Mouse (Mus musculus): ENCODE results near the gene 2700097O09Rik. TPM values are rescaled to one million over a fixed set of nuclear protein-coding genes. Genes with fewer than 3 reads are reported as not detected.

Gene 2700097O09Rik
- 5.3 to 10.0 TPM (median 6.5 TPM) in 4 replicates for total RNA-seq (2023)

GRCm38 (mm10) chr12:55079726-55080600 is at the start of gene 2700097O09Rik, which contains the start of gene Srp54a:
TSS of gene 2700097O09Rik (minus strand) at chr12:55080110.
TSS of gene Srp54a (plus strand) at chr12:55080262.

GRCm38 (mm10) chr12:55124242-55124641 is 44.3 kb upstream of the 2700097O09Rik start, which contains the start of gene Fam177a:
TSS of gene Fam177a (plus strand) at chr12:55124469.

GRCm38 (mm10) chr12:55013626-55014398 is 66.1 kb downstream of the 2700097O09Rik start, which contains the start of gene Baz1a:
TSS of gene Baz1a (minus strand) at chr12:55014348.

Other genes with a start within 250 kb of the 2700097O09Rik start
- 39.2 to 60.1 TPM (median 46.1 TPM) in 4 replicates for gene Cfl2, start 217.2 kb downstream of the 2700097O09Rik start, total RNA-seq (2023)
- gene Gm20403, start 93.6 kb downstream of the 2700097O09Rik start, total RNA-seq (2023), result not detected in 4 replicates
- gene Baz1a, start 65.8 kb downstream of the 2700097O09Rik start, total RNA-seq (2023), result 245 to 271 TPM (median 264 TPM) in 4 replicates
- 56.5 to 81.8 TPM (median 77.5 TPM) in 4 replicates for gene Srp54a, start 152 bp upstream of the 2700097O09Rik start, total RNA-seq (2023)
- gene Fam177a, start 44.4 kb upstream of the 2700097O09Rik start, total RNA-seq (2023), result 6.9 to 9.1 TPM in 2 of 4 replicates, not detected in the others
- gene Srp54b, start 75.0 kb upstream of the 2700097O09Rik start, total RNA-seq (2023), result 49.7 to 59.9 TPM (median 53.8 TPM) in 4 replicates
- gene 1700047I17Rik2, start 119.5 kb upstream of the 2700097O09Rik start, total RNA-seq (2023), result 4.5 to 10.9 TPM (median 9.8 TPM) in 3 of 4 replicates, not detected in the other
- gene Srp54c, start 150.1 kb upstream of the 2700097O09Rik start, total RNA-seq (2023), result 20.3 to 28.0 TPM (median 23.3 TPM) in 4 replicates
- 10.6 to 11.9 TPM (median 11.6 TPM) in 4 replicates for gene 1110008L16Rik, start 219.5 kb upstream of the 2700097O09Rik start, total RNA-seq (2023)
- 18.8 to 27.6 TPM (median 21.5 TPM) in 4 replicates for gene Ppp2r3c, start 222.9 kb upstream of the 2700097O09Rik start, total RNA-seq (2023)